Mouse (Mus musculus): Measurements from ENCODE around the gene Ocrl. TPM values are rescaled to one million over a fixed set of nuclear protein-coding genes. Genes with fewer than 3 reads are reported as not detected.

Gene Ocrl
- polyA plus RNA-seq, 1 experiment from 2014 or later = 2.6 TPM

- H3K4me2 ChIP-seq = peak overlapping the region; percentile 27; the same call in 1 of the 2 replicates
- H3K9me3 ChIP-seq (replicated peaks) = no peaks in the 10 kb centered on the region
- no peaks in the 10 kb centered on the region for H3K36me3 ChIP-seq (replicated peaks)
- H3K4me3 ChIP-seq (replicated peaks) = no peak overlapping the region
- no peaks in the 10 kb centered on the region for H3K4me1 ChIP-seq (replicated peaks)
- no peaks in the 10 kb centered on the region for H3K27me3 ChIP-seq
- H3K27ac ChIP-seq (replicated peaks) = no peak overlapping the region
- 20% methylated on average over 19 of the region's 19 CpGs for WGBS (ENCODE audit: insufficient replicate concordance)
- H3K9ac ChIP-seq = no peak overlapping the region
- ATAC-seq (ENCODE audit: insufficient read depth) = no peak
These were observed 72.9 kb downstream of the Ocrl start for GRCm38 (mm10) chrX:47985000-47985619.

GRCm38 (mm10) chrX:47988024-47988423 is 75.8 kb downstream of the Ocrl start:
- ATAC-seq (ENCODE audit: insufficient read depth) = no peak

GRCm38 (mm10) chrX:47992606-47993005 is 80.4 kb downstream of the Ocrl start:
- no peak overlapping the region for H3K4me2 ChIP-seq
- H3K9me3 ChIP-seq (replicated peaks) = no peaks in the 10 kb centered on the region
- H3K27ac ChIP-seq (replicated peaks) = no peak overlapping the region
- H3K4me3 ChIP-seq (replicated peaks) = no peak overlapping the region
- H3K9ac ChIP-seq = no peak overlapping the region
- no peaks in the 10 kb centered on the region for H3K36me3 ChIP-seq (replicated peaks)
- no peak for ATAC-seq (ENCODE audit: insufficient read depth)
- no peaks in the 10 kb centered on the region for H3K4me1 ChIP-seq (replicated peaks)
- no peaks in the 10 kb centered on the region; the same call in 1 of the 2 replicates for H3K27me3 ChIP-seq
- WGBS (ENCODE audit: insufficient replicate concordance) = 16% methylated on average over 8 of the region's 8 CpGs

More at GRCm38 (mm10) chrX:47988024-47988423, 75.8 kb downstream of the Ocrl start:
- H3K4me3 ChIP-seq (replicated peaks) = no peak overlapping the region
- H3K27me3 ChIP-seq = no peaks in the 10 kb centered on the region; the same call in 1 of the 2 replicates
- no peak overlapping the region for H3K27ac ChIP-seq (replicated peaks)
- H3K9ac ChIP-seq = no peak overlapping the region
- 51% methylated on average over 8 of the region's 8 CpGs for WGBS (ENCODE audit: insufficient replicate concordance)
- H3K4me2 ChIP-seq = no peak overlapping the region
- no peaks in the 10 kb centered on the region for H3K4me1 ChIP-seq (replicated peaks)
- H3K36me3 ChIP-seq (replicated peaks) = no peaks in the 10 kb centered on the region
- H3K9me3 ChIP-seq (replicated peaks) = no peaks in the 10 kb centered on the region

- Histone ChIP-seq H3K27ac (replicated peaks) (no peak overlapping the region), H3K4me2 (no peak overlapping the region), H3K27me3 (no peaks in the 10 kb centered on the region), H3K9ac (no peak overlapping the region), H3K4me1 (replicated peaks) (no peaks in the 10 kb centered on the region), H3K9me3 (replicated peaks) (no peaks in the 10 kb centered on the region), H3K4me3 (replicated peaks) (no peak overlapping the region), H3K36me3 (replicated peaks) (no peaks in the 10 kb centered on the region)
- no peak for ATAC-seq (ENCODE audit: insufficient read depth)
- WGBS (ENCODE audit: insufficient replicate concordance) = 63% methylated on average over 8 of the region's 8 CpGs
These were observed 86.2 kb downstream of the Ocrl start for GRCm38 (mm10) chrX:47998412-47998811.

- Histone ChIP-seq H3K4me1 (replicated peaks) (no peaks in the 10 kb centered on the region), H3K4me2 (no peak overlapping the region), H3K4me3 (replicated peaks) (no peak overlapping the region), H3K27ac (replicated peaks) (no peak overlapping the region), H3K9ac (no peak overlapping the region), H3K27me3 (no peaks in the 10 kb centered on the region), H3K36me3 (replicated peaks) (no peaks in the 10 kb centered on the region), H3K9me3 (replicated peaks) (no peaks in the 10 kb centered on the region)
- WGBS (ENCODE audit: insufficient replicate concordance) = 43% methylated on average over 7 of the region's 7 CpGs
- no peak for ATAC-seq (ENCODE audit: insufficient read depth)
These were observed 89.0 kb downstream of the Ocrl start for GRCm38 (mm10) chrX:48001151-48001550.

- H3K27ac ChIP-seq (replicated peaks) = no peak overlapping the region
- H3K9me3 ChIP-seq (replicated peaks) = no peaks in the 10 kb centered on the region
- no peak overlapping the region for H3K4me3 ChIP-seq (replicated peaks)
- no peaks in the 10 kb centered on the region for H3K36me3 ChIP-seq (replicated peaks)
- ATAC-seq (ENCODE audit: insufficient read depth) = no peak
- H3K4me2 ChIP-seq = no peak overlapping the region
- no peaks in the 10 kb centered on the region for H3K27me3 ChIP-seq
- no peaks in the 10 kb centered on the region for H3K4me1 ChIP-seq (replicated peaks)
- no peak overlapping the region for H3K9ac ChIP-seq
- WGBS (ENCODE audit: insufficient replicate concordance) = 44% methylated on average over 1 of the region's 1 CpGs
These were observed 92.6 kb downstream of the Ocrl start for GRCm38 (mm10) chrX:48004786-48005185.

GRCm38 (mm10) chrX:48006062-48006461 is 93.9 kb downstream of the Ocrl start:
- 65% methylated on average over 8 of the region's 8 CpGs for WGBS (ENCODE audit: insufficient replicate concordance)
- no peak overlapping the region for H3K9ac ChIP-seq
- no peak overlapping the region for H3K27ac ChIP-seq (replicated peaks)
- no peaks in the 10 kb centered on the region for H3K36me3 ChIP-seq (replicated peaks)
- H3K27me3 ChIP-seq = no peaks in the 10 kb centered on the region
- ATAC-seq (ENCODE audit: insufficient read depth) = no peak
- no peak overlapping the region for H3K4me3 ChIP-seq (replicated peaks)
- H3K9me3 ChIP-seq (replicated peaks) = no peaks in the 10 kb centered on the region
- H3K4me1 ChIP-seq (replicated peaks) = no peaks in the 10 kb centered on the region
- no peak overlapping the region for H3K4me2 ChIP-seq

- ATAC-seq (ENCODE audit: insufficient read depth) = no peak
- H3K36me3 ChIP-seq (replicated peaks) = no peaks in the 10 kb centered on the region
- 72% methylated on average over 3 of the region's 3 CpGs for WGBS (ENCODE audit: insufficient replicate concordance)
These were observed 99.5 kb downstream of the Ocrl start for GRCm38 (mm10) chrX:48011656-48012055.

More at GRCm38 (mm10) chrX:48011656-48012055, 99.5 kb downstream of the Ocrl start:
- Histone ChIP-seq H3K4me1 (replicated peaks) (no peaks in the 10 kb centered on the region), H3K4me3 (replicated peaks) (no peak overlapping the region), H3K9ac (no peak overlapping the region), H3K27me3 (no peaks in the 10 kb centered on the region), H3K4me2 (no peak overlapping the region), H3K27ac (replicated peaks) (no peak overlapping the region), H3K9me3 (replicated peaks) (no peaks in the 10 kb centered on the region)

Other genes with a start within 250 kb of the Ocrl start
- 3.1 and 3.7 TPM in 2 replicates for gene Smarca1, start 19.4 kb upstream of the Ocrl start, polyA plus RNA-seq (2015; fragmentation: Nextera tagmentation; extraction: Ambion mirVana)
- 0.17 TPM in 2 replicates for gene Apln, start 122.5 kb downstream of the Ocrl start, polyA plus RNA-seq (2015; fragmentation: Nextera tagmentation; extraction: Ambion mirVana)
- gene Xpnpep2, start 196.3 kb downstream of the Ocrl start, polyA plus RNA-seq (2015; fragmentation: Nextera tagmentation; extraction: Ambion mirVana) = 0.02 and 0.03 TPM in 2 replicates
- 8.8 and 9.9 TPM in 2 replicates for gene Sash3, start 234.0 kb downstream of the Ocrl start, polyA plus RNA-seq (2015; fragmentation: Nextera tagmentation; extraction: Ambion mirVana)

Measured in liver, embryonic 15.5 days (tissue).